Mouse (Mus musculus) E14TG2a.4 (cell line): ENCODE data around the gene Lmntd2.
A peak's percentile ranks its signal among the peaks of the same experiment; 100 is the strongest.

Source experiments
- H3K27me3 ChIP-seq: 2 replicates; pipeline ENCODE4 v1.6.1; 2014; ENCODE audit warnings: low read length, control low read depth; ENCODE audit not compliant: insufficient read depth
- H3K36me3 ChIP-seq: 2 replicates; pipeline ENCODE4 v1.6.1; 2014; ENCODE audit warnings: low read length, control low read depth; ENCODE audit not compliant: insufficient read depth
- H3K4me1 ChIP-seq: replicated peaks from 2 replicates; pipeline ENCODE4 v1.6.1; 2014; ENCODE audit warnings: low read depth, low read length, control low read depth
- H3K4me3 ChIP-seq: replicated peaks from 2 replicates; pipeline ENCODE4 v1.5.1; 2014; ENCODE audit warnings: mild to moderate bottlenecking, low read length
- H3K9me3 ChIP-seq: 2 replicates; pipeline ENCODE4 v1.6.1; 2014; ENCODE audit warnings: low read length, control low read depth
- CTCF ChIP-seq: conservative IDR thresholded peaks from 2 replicates; pipeline ENCODE4 v1.5.1; 2014; ENCODE audit warnings: low read length
- NANOG ChIP-seq: IDR thresholded peaks from 2 replicates; pipeline ENCODE4 v1.6.1; 2014; ENCODE audit warnings: borderline replicate concordance, low read length, mixed read lengths
- POU5F1 ChIP-seq: IDR thresholded peaks from 2 replicates; pipeline ENCODE4 v1.6.1; 2014; ENCODE audit warnings: low read length, borderline replicate concordance

The Lmntd2 gene

GRCm38 (mm10) chr7:141218557-141219133, 4.8 kb upstream of the Lmntd2 start:
- Histone ChIP-seq H3K4me3 (peak overlapping the region; percentile 92), H3K9me3 (no peaks in the 10 kb centered on the region), H3K27me3 (no peaks in the 10 kb centered on the region), H3K4me1 (peaks cover 84% of the 10 kb centered on the region), H3K36me3 (peaks cover 45% of the 10 kb centered on the region)
- no peak for TF ChIP-seq NANOG

GRCm38 (mm10) chr7:141218141-141218540, 4.3 kb upstream of the Lmntd2 start:
- peak overlapping the region; percentile 92 for H3K4me3 ChIP-seq
- peaks cover 45% of the 10 kb centered on the region for H3K36me3 ChIP-seq
- no peaks in the 10 kb centered on the region for H3K27me3 ChIP-seq
- peaks cover 87% of the 10 kb centered on the region for H3K4me1 ChIP-seq
- TF ChIP-seq NANOG (no peak), CTCF (no peak), POU5F1 (no peak)
- H3K9me3 ChIP-seq, result no peaks in the 10 kb centered on the region

GRCm38 (mm10) chr7:141217343-141218013, 3.6 kb upstream of the Lmntd2 start:
- peak overlapping the region; percentile 92 for H3K4me3 ChIP-seq
- peaks cover 45% of the 10 kb centered on the region for H3K36me3 ChIP-seq
- H3K4me1 ChIP-seq, result peaks cover 87% of the 10 kb centered on the region
- H3K9me3 ChIP-seq, result no peaks in the 10 kb centered on the region
- H3K27me3 ChIP-seq, result no peaks in the 10 kb centered on the region
- TF ChIP-seq POU5F1 (no peak), NANOG (no peak), CTCF (no peak)

- TF ChIP-seq NANOG (no peak), CTCF (no peak), POU5F1 (no peak)
- peak overlapping the region; percentile 92 for H3K4me3 ChIP-seq
These were observed 3.0 kb upstream of the Lmntd2 start for GRCm38 (mm10) chr7:141216894-141217293.

DNA sequence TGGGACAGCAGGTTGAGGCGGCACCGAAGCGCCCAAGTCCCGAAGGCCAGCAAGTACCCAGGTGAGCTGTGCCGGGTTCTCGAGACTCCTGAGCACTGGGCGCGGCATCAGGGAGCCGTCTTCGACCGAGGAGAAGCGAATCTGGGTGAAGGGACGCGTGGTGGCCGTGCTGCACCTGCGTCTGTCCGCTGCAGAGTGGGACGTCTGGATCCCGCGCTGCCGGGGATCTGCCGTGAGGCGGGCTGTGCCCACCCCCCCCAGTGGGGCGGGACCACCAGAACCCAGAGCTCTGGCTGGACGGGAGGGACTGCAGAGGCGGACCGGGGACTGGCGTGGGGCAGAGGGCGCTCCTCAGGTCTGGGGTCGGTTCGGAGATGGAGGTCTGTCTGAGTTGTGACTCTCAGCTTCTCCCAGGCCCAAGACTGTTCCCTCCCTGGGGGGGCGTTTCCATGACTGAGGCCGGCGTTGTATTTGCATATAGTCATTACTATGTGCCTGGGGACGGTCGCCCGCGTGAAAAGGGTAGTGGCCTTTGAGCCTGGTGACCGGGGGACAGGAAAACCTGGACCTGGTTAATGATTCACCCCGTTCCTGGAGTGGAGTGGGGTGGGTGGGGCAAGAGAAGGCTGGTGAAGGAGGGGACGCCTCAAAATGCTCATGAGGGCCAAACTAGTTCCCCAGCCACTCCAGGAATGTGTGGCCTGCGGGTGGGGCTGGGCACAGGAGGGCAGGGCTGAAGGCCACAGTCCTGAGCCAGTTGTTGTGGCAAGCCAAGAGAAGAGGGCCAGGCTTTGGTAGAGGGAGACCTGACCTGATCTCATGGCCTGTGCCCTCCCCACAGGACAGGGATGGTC, 2.2 kb upstream of the Lmntd2 start:
- no peak for TF ChIP-seq NANOG
- no peak for TF ChIP-seq CTCF
- no peak for TF ChIP-seq POU5F1
- peaks cover 84% of the 10 kb centered on the region for H3K4me1 ChIP-seq

More at GRCm38 (mm10) chr7:141216894-141217293, 3.0 kb upstream of the Lmntd2 start:
- H3K27me3 ChIP-seq, result no peaks in the 10 kb centered on the region
- H3K36me3 ChIP-seq, result peaks cover 45% of the 10 kb centered on the region
- H3K9me3 ChIP-seq, result no peaks in the 10 kb centered on the region
- peaks cover 87% of the 10 kb centered on the region for H3K4me1 ChIP-seq

DNA sequence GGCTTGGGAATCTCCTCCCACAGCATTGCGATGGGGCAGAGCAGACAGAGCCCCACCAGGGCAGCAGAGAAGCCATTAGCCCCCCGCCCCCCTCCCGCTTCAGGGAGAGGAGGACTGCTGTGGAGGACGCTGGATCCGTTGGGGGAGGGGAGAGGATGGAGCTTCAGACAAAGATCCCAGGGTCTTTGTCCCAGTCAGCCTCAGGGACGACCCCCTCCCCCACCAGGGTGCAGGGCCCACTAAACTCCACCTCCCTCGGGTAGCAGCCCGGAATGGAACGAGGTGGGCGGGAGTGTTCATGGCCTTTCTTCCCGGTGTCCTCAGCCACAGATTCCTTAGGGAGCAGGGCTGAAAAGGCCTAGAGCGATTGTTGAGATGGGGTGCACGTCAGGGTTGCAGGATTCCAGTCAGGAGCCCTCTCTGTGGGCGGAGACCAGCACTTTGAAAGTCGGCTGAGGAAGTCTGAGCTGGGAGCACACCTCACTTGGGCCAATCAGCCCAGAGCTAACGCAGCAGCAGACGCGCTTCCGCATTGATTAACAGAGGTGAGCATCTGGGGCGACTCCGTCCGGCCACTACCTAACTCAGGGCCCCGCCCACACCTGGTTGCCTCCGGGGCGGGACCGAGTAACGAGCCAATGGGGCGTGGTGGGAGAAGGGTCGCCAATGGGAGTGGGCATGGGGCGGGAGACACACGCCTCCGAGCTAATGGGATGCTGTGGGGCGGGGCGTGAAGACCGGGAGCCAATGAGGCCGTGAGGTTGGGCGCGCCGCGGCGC, 1.4 kb upstream of the Lmntd2 start, which contains the start of gene Rassf7:
Rassf7 (plus strand) TSS at position 760 of the 779 bp plus-strand sequence.
- Histone ChIP-seq H3K4me1 (peaks cover 83% of the 10 kb centered on the region), H3K36me3 (peaks cover 49% of the 10 kb centered on the region), H3K27me3 (no peaks in the 10 kb centered on the region), H3K4me3 (peak within 1 kb of the TSS; percentile 92), H3K9me3 (no peaks in the 10 kb centered on the region)
- TF ChIP-seq CTCF, result no peak

More for the DNA sequence above, 2.2 kb upstream of the Lmntd2 start:
- Histone ChIP-seq H3K4me3 (peak overlapping the region; percentile 92), H3K36me3 (peaks cover 49% of the 10 kb centered on the region), H3K27me3 (no peaks in the 10 kb centered on the region), H3K9me3 (no peaks in the 10 kb centered on the region)

GRCm38 (mm10) chr7:141214310-141214709, 430 bp upstream of the Lmntd2 start:
- TF ChIP-seq NANOG (no peak), POU5F1 (no peak), CTCF (no peak)

GRCm38 (mm10) chr7:141213133-141213532, 747 bp downstream of the Lmntd2 start:
- Histone ChIP-seq H3K36me3 (peaks cover 39% of the 10 kb centered on the region), H3K9me3 (no peaks in the 10 kb centered on the region), H3K4me1 (peaks cover 66% of the 10 kb centered on the region), H3K4me3 (peak overlapping the region; percentile 26; the same call in 1 of the 2 replicates), H3K27me3 (no peaks in the 10 kb centered on the region)
- no peak for TF ChIP-seq POU5F1
- no peak for TF ChIP-seq NANOG

More at GRCm38 (mm10) chr7:141214310-141214709, 430 bp upstream of the Lmntd2 start:
- Histone ChIP-seq H3K4me1 (peaks cover 77% of the 10 kb centered on the region), H3K36me3 (peaks cover 49% of the 10 kb centered on the region), H3K27me3 (no peaks in the 10 kb centered on the region), H3K9me3 (no peaks in the 10 kb centered on the region), H3K4me3 (peak overlapping the region; percentile 92)
